Mouse (Mus musculus): ENCODE results near the gene Chn2.

DNA sequence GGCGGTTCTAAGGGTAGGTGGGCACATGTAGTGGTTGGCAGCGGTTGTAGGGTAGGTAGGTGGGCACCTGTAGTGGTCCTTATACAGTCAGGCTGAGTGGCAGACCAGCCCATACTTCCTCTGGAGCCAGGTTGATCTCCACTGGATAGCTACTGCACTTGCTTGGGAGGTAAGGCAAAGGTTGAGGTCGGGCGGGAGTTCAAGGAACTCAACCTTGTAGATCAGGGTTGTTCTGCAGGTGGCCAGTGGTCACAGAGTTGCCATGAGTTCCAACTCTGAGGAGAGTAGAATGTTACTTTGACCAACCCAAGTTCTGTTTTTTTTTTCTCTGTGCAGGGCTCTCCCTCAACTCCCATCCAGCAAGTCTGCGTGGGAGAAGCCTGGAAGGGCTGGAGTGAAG, 289.4 kb downstream of the Chn2 start:
- TF ChIP-seq EP300 (IDR thresholded peaks at IDR 0.05; ENCODE audit: insufficient read depth, low read depth, low read length), result no peak
- TF ChIP-seq CTCF (IDR thresholded peaks at IDR 0.05; ENCODE audit: low read depth, low read length), result no peak
